Comparison of ENCODE assay signal across 24 mouse cellular contexts in the genomic region with DNA sequence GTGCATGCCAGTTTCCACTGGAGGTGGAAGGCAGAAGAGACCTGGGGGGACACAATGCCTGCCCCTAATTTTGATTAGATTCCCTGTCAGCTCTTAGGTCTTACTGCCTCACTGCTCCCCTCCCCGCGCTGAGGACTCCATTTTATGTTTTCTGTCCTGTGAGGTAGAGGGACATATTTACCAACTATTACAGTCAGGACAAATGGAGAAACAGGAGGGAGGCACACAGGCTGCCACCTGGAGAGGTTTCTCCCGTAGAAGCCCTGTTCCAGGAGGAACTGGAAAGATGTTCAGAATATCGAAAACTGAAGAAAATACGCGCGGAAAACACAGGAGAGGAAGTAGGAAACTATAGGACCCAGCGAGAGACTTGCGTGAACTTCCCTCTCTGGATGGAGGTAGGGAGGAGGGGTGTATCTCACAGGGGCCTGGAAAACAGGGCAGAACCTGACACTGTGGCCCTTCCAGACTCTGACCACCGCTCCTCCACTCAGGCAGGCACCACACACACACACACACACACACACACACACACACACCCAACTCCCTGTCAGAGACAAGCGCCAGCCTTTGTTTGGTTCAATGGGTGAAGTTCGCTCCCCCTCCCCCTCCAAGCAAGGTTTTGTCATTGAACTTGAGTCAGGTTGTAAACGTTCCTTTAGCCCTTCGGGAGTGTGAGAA. TPM values are rescaled to one million over a fixed set of nuclear protein-coding genes. Genes with fewer than 3 reads are reported as not detected.
A peak's percentile ranks its signal among the peaks of the same experiment; 100 is the strongest.
DNase-seq lines count a peak whose midpoint lies in the region; ATAC-seq and TF ChIP-seq lines count a peak whose summit lies in the region.
"Had no signal": no experiment of that assay in that cellular context is flagged by ENCODE, and none has a peak within 500 bp of the region (broad histone marks: within the 10 kb centered on the region; RNA-seq: fewer than 3 reads in every experiment).

No protein-coding gene starts in this region.

- no peak for TF ChIP-seq CTCF in forebrain, postnatal 0 days (IDR thresholded peaks at IDR 0.05; ENCODE audit: low read depth)

- H3K4me1 ChIP-seq in forebrain, postnatal 0 days (ENCODE audit: insufficient read depth), result no peaks in the 10 kb centered on the region
- no peaks in the 10 kb centered on the region for H3K4me1 ChIP-seq in forebrain, embryonic 12.5 days
- peaks cover 29% of the 10 kb centered on the region for H3K4me1 ChIP-seq in limb, embryonic 10.5 days
- H3K4me1 ChIP-seq: limb, embryonic 13.5 days had no signal

- no peak overlapping the region for H3K4me2 ChIP-seq in forebrain, postnatal 0 days (ENCODE audit: low read depth)
- H3K4me2 ChIP-seq in forebrain, embryonic 12.5 days, result no peak overlapping the region
- H3K4me2 ChIP-seq: heart, embryonic 15.5 days; limb, embryonic 13.5 days had no signal

- WGBS in forebrain, postnatal 0 days, result under 1% methylated on average over 14 of the region's 14 CpGs
- WGBS in forebrain, embryonic 12.5 days, result 2% methylated on average over 13 of the region's 14 CpGs
- WGBS in limb, embryonic 10.5 days, result 2% methylated on average over 14 of the region's 14 CpGs

- H3K27me3 ChIP-seq in forebrain, postnatal 0 days (ENCODE audit: insufficient read depth, low read length), result peaks cover 96% of the 10 kb centered on the region
- peaks cover 96% of the 10 kb centered on the region for H3K27me3 ChIP-seq in forebrain, embryonic 12.5 days
- H3K27me3 ChIP-seq in limb, embryonic 10.5 days (ENCODE audit: low read depth, poor library complexity, severe bottlenecking), result peaks cover 100% of the 10 kb centered on the region

- ATAC-seq in forebrain, postnatal 0 days, result no peak
- no peak for ATAC-seq in forebrain, embryonic 12.5 days (ENCODE audit: low FRiP score)
- ATAC-seq: activated CD4-positive, CD25-positive, alpha-beta regulatory T cell, adult 4 months; inflammation-experienced regulatory T-cells, adult 6 months; lung, postnatal 0 days had no signal

- no peaks in the 10 kb centered on the region for H3K36me3 ChIP-seq in forebrain, postnatal 0 days (ENCODE audit: insufficient read depth)
- H3K36me3 ChIP-seq in forebrain, embryonic 12.5 days (replicated peaks), result no peaks in the 10 kb centered on the region
- H3K36me3 ChIP-seq in limb, embryonic 10.5 days, result no peaks in the 10 kb centered on the region
- H3K36me3 ChIP-seq: heart, embryonic 15.5 days; limb, embryonic 13.5 days had no signal

- no peaks in the 10 kb centered on the region for H3K9me3 ChIP-seq in forebrain, postnatal 0 days (ENCODE audit: low read length)
- H3K9me3 ChIP-seq in forebrain, embryonic 12.5 days, result no peaks in the 10 kb centered on the region
- no peaks in the 10 kb centered on the region for H3K9me3 ChIP-seq in limb, embryonic 10.5 days (replicated peaks)
- H3K9me3 ChIP-seq: heart, embryonic 15.5 days; limb, embryonic 13.5 days had no signal

- H3K4me3 ChIP-seq in forebrain, postnatal 0 days (ENCODE audit: low read depth, low read length), result no peak overlapping the region
- H3K4me3 ChIP-seq in forebrain, embryonic 12.5 days (replicated peaks), result no peak overlapping the region
- peak overlapping the region; percentile 30; the same call in 1 of the 2 replicates for H3K4me3 ChIP-seq in limb, embryonic 10.5 days
- H3K4me3 ChIP-seq: heart, adult 2 months; limb, embryonic 13.5 days had no signal

- H3K9ac ChIP-seq in forebrain, postnatal 0 days, result no peak overlapping the region
- H3K9ac ChIP-seq in forebrain, embryonic 12.5 days, result no peak overlapping the region
- H3K9ac ChIP-seq: heart, embryonic 15.5 days; limb, embryonic 13.5 days; liver, embryonic 14.5 days had no signal

- intact Hi-C loops in gastrocnemius, postnatal 14 days (cut with DNase I; ENCODE audit: low total_unique reads), result loop anchor here (10.0 kb wide), 1 partner anchor 198 kb away; the partner anchor contains the start of gene Igf2bp1

- no peak overlapping the region for H3K27ac ChIP-seq in forebrain, postnatal 0 days (ENCODE audit: low read depth, low read length)
- H3K27ac ChIP-seq in forebrain, embryonic 12.5 days, result no peak overlapping the region
- H3K27ac ChIP-seq in limb, embryonic 10.5 days, result no peak overlapping the region
- H3K27ac ChIP-seq: heart, adult 2 months; heart, embryonic 15.5 days; kidney, postnatal 0 days; limb, embryonic 13.5 days; liver, embryonic 14.5 days had no signal

- DNase-seq in forebrain, postnatal 0 days, result peak; percentile 5
- DNase-seq in retina, postnatal 1 day, result peak; percentile 46
- no peak for DNase-seq in retina, embryonic 14.5 days (ENCODE audit: low spot score)
- DNase-seq in limb, embryonic 10.5 days (ENCODE audit: low spot score), result peak; percentile 63
- DNase-seq in gastrocnemius, postnatal 14 days, result no peak
- DNase-seq in layer of hippocampus, adult 11-12 months (ENCODE audit: low spot score), result no peak
- DNase-seq: cerebellum, adult 8-10 months; gastrocnemius, postnatal 10 days; right cerebral cortex, adult 18-20 months had no signal

RNA-seq across cellular contexts. Expression of gene Hoxb13, which starts 8.4 kb away (rescaled TPM):
- not detected in 2 replicates for total RNA-seq in forebrain, postnatal 0 days (2014; rRNA removed)
- polyA plus RNA-seq in forebrain, postnatal 0 days (2015; fragmentation: Nextera tagmentation; extraction: Ambion mirVana), result not detected in 2 replicates
- polyA plus RNA-seq in forebrain, embryonic 12.5 days (2016; fragmentation: Nextera tagmentation; extraction: Ambion mirVana), result not detected in 2 replicates
- polyA plus RNA-seq in limb, embryonic 10.5 days (2016; fragmentation: Nextera tagmentation; extraction: Ambion mirVana), result not detected in 2 replicates
- total RNA-seq in gastrocnemius, postnatal 14 days (2021), result not detected
- total RNA-seq: adrenal gland, postnatal 14 days; gastrocnemius, postnatal 10 days; heart, adult 2 months; hematopoietic stem cell, adult 5-6 weeks; layer of hippocampus, adult 8-10 months; left cerebral cortex, adult 18-20 months; megakaryocyte-erythroid progenitor cell, adult 5-6 weeks had no signal
- polyA plus RNA-seq: activated CD4-positive, CD25-positive, alpha-beta regulatory T cell, adult 4 months; cortical plate, adult 2 months; heart, adult 2 months; heart, embryonic 15.5 days; inflammation-experienced regulatory T-cells, adult 6 months; kidney, postnatal 0 days; limb, embryonic 13.5 days; liver, embryonic 14.5 days; lung, postnatal 0 days had no signal

Comparison
In these comparisons a context has a peak if more than half of its experiments do, and no peak if none do; other contexts are left out.
1. DNase-seq: peak in forebrain, postnatal 0 days (single experiment), retina, postnatal 1 day (single experiment) and limb, embryonic 10.5 days (single experiment); none in retina, embryonic 14.5 days (single experiment), gastrocnemius, postnatal 14 days (single experiment) and layer of hippocampus, adult 11-12 months (single experiment).